Mouse (Mus musculus): ENCODE results near the gene Prelid3b.

Prelid3b gene

GRCm38 (mm10) chr2:174426856-174427255 is 46.0 kb downstream of the Prelid3b start:
- DNase-seq (ENCODE audit: low read depth, low spot score) = no peak

DNA sequence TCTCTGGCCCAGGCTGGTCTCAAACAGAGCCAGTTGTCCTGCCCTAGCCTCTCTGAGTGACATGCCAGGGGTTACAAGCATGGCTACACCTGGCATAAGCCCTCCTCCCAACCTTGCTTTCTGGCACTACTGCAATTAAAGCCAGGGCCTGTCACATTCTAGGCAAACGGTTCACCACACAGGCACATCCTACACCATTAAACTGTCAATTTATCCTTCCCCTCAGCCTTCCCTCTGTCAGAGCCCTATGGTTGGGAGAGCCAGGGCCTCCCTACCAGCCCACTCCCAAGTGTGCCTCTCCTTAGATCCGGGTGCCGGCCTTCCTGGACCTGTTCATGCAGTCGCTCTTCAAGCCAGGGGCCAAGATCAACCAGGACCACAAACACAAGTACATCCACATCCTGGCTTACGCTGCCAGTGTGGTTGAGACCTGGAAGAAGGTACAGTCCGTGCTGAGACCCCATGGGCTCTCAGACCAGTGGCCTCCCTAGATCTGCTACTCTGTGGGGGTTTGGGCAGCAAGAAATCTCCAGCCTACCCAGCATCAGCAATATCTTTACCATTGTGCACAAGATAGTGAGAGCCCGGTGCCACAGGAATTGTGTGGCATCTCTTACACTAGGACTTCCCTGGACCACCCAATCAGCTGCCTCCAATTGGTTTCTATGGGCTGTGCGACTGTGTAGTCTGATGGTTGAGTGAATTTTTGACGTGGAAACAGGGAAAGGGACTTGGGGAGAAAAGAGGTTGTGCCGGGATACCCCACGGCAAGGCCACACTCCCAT is 48.4 kb downstream of the Prelid3b start:
- DNase-seq (ENCODE audit: low read depth, low spot score) = no peak

DNA sequence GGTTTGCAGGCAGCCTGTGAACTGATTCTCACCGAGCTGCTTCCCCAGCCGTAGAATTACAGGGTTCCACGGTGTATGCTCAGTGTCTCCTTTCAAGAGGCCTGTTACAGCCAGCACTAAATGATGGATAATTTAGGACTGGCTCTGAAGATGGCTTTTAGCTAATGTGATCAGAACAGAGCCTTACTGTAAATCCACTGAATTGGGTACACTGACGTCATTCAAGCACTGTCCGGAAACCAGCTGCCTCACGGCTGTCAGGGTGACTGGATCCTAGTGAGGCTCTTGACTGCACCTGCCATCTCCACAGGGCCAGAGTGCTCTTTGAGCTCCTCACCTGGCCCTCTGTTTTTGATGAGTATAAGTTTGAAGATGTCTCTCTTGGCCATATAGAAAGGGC is 51.8 kb downstream of the Prelid3b start:
- no peak for DNase-seq (ENCODE audit: low read depth, low spot score)

DNA sequence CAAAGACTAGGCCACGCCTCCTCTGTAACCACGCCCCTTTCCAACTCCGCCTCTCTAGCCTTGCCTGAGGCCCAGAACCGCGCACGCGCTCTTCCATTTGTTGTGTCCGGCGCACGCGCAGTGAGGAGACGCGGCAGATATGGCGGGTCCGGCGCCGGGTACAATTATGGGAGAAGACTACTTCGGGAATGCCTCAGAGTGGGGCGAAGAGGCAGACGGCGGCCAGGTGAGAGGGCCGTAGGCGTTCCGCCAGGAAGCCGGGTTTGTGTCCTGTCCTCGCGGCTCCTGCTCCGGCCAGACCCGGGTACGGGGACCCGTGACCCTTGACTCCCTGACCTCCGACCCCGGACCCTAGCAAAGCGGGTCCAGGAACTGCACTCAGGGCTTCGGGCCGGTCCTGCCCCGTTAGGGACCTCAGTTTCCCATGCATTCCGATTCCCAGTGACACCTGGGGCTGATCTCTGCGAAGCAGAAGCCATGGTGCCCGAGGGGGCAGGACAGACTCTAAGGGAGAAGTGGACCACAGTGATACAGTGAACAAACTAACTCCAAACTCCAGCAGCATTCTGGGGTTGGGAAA is 57.1 kb downstream of the Prelid3b start, which contains the start of gene Nelfcd:
TSS of gene Nelfcd (plus strand) at position 74 of the 580 bp plus-strand sequence.
- peak; percentile 99 for DNase-seq (ENCODE audit: low read depth, low spot score)
